Mouse (Mus musculus): ENCODE data around the gene Olfr860. TPM values are rescaled to one million over a fixed set of nuclear protein-coding genes. Genes with fewer than 3 reads are reported as not detected.
"Not testable (repeated sequence)": the region's sequence is repeated elsewhere in the genome, so short reads cannot be mapped to it uniquely, and the experiment has no call there.

Gene Olfr860
- polyA plus RNA-seq (2012; rRNA removed) = not detected in 2 replicates

- 62% methylated on average over 1 of the region's 1 CpGs for WGBS
- DNase-seq (ENCODE audit: low read depth, low spot score) = no peak
Measured at GRCm38 (mm10) chr9:19849647-19850046, at the start of gene Olfr860. Gene Olfr860, minus strand, starts transcription at chr9:19849747.

- no peak for DNase-seq (ENCODE audit: low read depth, low spot score)
Measured at GRCm38 (mm10) chr9:19887904-19888303, 38.4 kb upstream of the Olfr860 start, which contains the start of gene Olfr862. Gene Olfr862, minus strand, starts transcription at chr9:19888004.

- WGBS = 62% methylated on average over 1 of the region's 1 CpGs
- DNase-seq (ENCODE audit: low read depth, low spot score) = not testable (repeated sequence)
Measured at GRCm38 (mm10) chr9:19804606-19805005, 44.9 kb downstream of the Olfr860 start, which contains the start of gene Olfr859. Gene Olfr859, plus strand, starts transcription at chr9:19804906.

GRCm38 (mm10) chr9:19803000-19803399 is 46.5 kb downstream of the Olfr860 start:
- no peak for DNase-seq (ENCODE audit: low read depth, low spot score)
- 76% methylated on average over 1 of the region's 1 CpGs for WGBS

Other genes with a start within 250 kb of the Olfr860 start
- gene Zfp317, start 227.6 kb downstream of the Olfr860 start, polyA plus RNA-seq (2012; rRNA removed) = 4.3 and 6.3 TPM in 2 replicates
- gene Olfr857, start 140.3 kb downstream of the Olfr860 start, polyA plus RNA-seq (2012; rRNA removed) = not detected in 2 replicates
- gene Olfr58, start 69.5 kb downstream of the Olfr860 start, polyA plus RNA-seq (2012; rRNA removed) = not detected in 2 replicates
- gene Olfr859, start 44.8 kb downstream of the Olfr860 start, polyA plus RNA-seq (2012; rRNA removed) = not detected in 2 replicates
- gene Olfr862, start 38.3 kb upstream of the Olfr860 start, polyA plus RNA-seq (2012; rRNA removed) = not detected in 2 replicates
- not detected in 2 replicates for gene Olfr77, start 67.1 kb upstream of the Olfr860 start, polyA plus RNA-seq (2012; rRNA removed)
- gene Olfr866, start 178.3 kb upstream of the Olfr860 start, polyA plus RNA-seq (2012; rRNA removed) = not detected in 2 replicates
- gene Olfr867, start 207.8 kb upstream of the Olfr860 start, polyA plus RNA-seq (2012; rRNA removed) = not detected in 2 replicates
- not detected in 2 replicates for gene Olfr868, start 248.9 kb upstream of the Olfr860 start, polyA plus RNA-seq (2012; rRNA removed)